Mouse (Mus musculus) fibroblast of lung, adult 2 months (primary cell): ENCODE data around the gene Bloc1s1.
A peak's percentile ranks its signal among the peaks of the same experiment; 100 is the strongest.

Experiments used
- DNase-seq: peaks from one replicate; pipeline ENCODE4 v3.0.0-alpha.2; 2011; ENCODE audit warnings: low read depth

Gene Bloc1s1

DNA sequence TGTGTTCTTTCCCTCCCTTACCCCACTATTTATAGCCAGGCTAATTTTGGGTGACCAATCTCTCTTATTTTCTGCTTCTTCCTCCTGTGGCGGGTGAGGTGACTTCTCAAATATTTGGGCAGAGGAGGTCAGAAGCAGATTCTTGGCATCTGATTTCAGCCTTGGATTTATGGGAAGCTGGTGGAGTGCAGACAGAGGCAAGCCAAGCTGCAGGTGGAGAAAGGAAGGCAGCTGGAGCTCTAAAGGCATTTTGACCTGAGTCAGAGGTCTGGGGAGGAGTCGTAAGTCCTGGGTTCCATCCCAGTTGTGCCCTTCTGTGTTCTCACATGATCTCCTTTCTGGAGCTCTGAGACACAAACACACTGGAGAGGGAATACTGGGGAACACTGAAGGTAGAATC lies 7.6 kb upstream of the Bloc1s1 start:
- no peak for DNase-seq

GRCm38 (mm10) chr10:128929638-128930378 lies 6.0 kb upstream of the Bloc1s1 start:
- no peak for DNase-seq

DNA sequence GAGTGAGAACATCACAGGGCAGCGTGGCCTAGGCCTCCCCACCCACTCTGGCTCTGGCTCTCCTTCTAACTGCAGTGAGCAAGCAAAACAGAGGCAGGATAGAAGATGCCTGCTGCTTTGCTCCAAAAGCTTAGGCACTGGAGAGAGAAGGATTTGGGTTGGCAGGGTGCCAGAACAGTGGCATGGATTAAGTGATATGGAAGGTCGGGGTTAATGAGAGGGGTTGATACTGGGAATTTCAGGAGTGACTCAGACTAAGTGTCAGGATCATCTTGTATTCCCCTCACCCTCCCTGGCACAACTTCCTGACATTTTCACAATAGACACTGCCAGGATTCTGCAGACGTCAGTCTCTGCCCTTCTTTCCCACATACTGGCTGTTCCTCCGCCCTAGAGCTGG lies 4.5 kb upstream of the Bloc1s1 start:
- no peak for DNase-seq

DNA sequence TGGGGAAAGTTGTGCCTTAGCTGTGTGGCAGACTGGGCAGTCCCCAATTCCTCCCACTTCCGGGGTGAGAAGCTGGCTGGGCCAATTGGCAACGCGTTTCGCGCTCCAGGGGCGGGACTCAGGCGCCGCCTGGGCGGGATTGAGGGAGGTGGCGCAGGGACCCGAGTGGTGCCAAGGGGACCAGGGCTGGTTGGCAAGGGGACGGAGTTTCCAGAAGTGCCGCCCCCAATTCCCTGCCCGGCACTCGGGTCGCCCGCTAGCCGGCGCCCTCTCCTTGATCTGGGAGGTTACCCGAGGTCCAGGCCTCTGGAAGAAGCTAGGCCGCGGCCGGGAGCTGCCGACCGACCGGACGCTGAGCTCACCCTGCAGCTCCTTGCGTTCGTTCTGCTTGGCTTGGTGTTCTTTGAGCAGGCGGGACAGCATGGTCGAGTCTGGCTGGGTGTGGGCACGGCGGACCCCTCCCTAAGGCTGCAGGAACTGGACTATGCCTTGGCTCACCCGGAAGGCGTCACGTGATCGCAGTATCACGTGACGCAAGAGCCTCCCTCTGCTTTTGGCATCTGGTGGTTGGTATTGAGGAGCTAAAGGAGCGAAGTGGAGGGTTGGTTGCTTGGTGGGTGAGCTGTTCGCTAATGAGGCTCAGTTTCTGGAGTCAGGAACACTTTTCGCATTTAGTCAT lies 683 bp downstream of the Bloc1s1 start:
- peak; percentile 92 for DNase-seq

- DNase-seq: no peak
Measured at GRCm38 (mm10) chr10:128922822-128923012, 1.1 kb downstream of the Bloc1s1 start, which contains the start of gene Rdh5. Gene Rdh5, minus strand, starts transcription at chr10:128922888.

- DNase-seq: no peak
Measured at GRCm38 (mm10) chr10:128921883-128922821, 1.7 kb downstream of the Bloc1s1 start.

DNA sequence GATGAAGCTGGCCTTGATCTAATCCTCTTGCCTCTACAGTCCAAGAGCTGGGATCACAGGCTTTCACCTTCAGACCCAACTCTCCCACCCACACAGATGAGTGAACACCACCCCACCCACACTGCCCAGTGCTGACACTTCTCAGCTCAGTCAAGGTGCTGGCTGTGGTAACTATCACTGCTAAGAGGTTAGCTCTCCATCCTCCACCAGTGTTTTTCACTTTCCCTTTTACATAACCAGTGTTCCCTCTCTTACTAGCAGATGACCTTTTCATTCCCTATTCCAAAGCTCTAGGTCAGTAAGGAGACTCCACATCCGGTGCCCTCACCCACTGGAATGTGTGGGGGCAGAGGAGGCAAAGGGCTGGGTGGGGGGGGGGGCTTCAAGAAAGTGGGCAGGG lies 2.6 kb downstream of the Bloc1s1 start:
- DNase-seq: no peak

- peak; percentile 67 for DNase-seq
Measured at GRCm38 (mm10) chr10:128920736-128921161, 3.1 kb downstream of the Bloc1s1 start.

DNA sequence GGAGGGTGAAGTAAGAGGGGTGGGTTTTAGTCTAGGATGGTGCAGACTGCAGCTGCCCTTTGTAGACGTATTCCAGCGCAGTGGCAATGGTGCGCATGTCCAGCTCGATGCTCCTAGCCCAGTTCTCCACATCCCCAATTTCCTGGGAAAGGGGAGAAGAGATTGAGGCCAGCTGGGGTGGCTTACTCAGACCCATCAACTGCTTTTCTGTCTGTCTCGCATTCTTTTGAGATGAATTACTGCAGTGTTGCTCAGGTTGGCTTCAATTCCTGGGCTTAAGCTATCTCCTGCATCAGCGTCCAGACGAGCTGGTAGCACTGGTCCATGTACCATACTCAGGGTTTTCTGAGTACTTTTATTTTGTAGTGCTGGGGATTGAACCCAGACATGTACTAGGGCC lies 3.9 kb downstream of the Bloc1s1 start:
- no peak for DNase-seq

DNA sequence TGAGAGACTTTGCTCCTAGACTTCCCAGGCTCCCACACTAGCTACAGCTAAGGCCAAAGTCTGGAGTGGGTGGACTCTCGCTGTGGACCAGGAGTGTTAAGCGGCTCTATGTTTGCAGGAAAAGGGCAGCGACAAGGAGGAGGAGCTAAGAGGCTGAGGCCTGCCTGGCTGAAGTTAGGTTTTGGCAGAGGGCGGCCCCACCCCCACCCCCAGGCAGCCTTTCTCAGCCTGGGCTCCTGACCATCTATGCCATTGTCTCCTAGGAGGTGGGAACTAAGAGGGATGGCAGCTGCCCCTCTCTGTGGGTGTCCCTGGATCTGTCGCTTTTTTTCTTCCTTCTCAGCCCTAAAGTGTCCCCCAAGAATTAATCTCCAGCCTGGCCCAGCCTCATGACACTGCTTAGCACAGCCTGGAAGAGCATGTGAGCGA lies 4.6 kb downstream of the Bloc1s1 start:
- DNase-seq: peak; percentile 73

GRCm38 (mm10) chr10:128918246-128918645 lies 5.6 kb downstream of the Bloc1s1 start:
- peak; percentile 37 for DNase-seq

GRCm38 (mm10) chr10:128917400-128917799 lies 6.4 kb downstream of the Bloc1s1 start:
- DNase-seq: no peak

DNA sequence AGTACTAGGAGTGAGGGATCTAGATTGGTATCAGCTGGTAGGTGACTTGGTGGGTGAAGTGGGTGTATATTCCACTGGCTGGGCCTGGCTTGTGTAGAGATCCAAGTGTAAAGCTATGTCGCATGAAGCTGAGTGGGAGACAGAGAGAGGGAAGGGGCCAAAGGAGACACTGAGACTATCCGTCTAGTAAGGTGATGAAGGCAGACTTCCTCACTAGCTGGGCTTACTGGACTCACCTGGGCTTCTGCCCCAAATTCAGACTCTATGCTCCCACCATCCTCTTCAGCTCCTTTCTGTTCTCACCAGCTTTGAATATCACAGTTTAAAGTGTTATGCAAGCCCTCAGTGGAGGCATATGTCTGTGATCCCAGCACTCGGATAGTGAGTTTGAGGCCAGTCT lies 7.2 kb downstream of the Bloc1s1 start:
- DNase-seq: no peak

GRCm38 (mm10) chr10:128915550-128915949 lies 8.3 kb downstream of the Bloc1s1 start:
- no peak for DNase-seq

DNA sequence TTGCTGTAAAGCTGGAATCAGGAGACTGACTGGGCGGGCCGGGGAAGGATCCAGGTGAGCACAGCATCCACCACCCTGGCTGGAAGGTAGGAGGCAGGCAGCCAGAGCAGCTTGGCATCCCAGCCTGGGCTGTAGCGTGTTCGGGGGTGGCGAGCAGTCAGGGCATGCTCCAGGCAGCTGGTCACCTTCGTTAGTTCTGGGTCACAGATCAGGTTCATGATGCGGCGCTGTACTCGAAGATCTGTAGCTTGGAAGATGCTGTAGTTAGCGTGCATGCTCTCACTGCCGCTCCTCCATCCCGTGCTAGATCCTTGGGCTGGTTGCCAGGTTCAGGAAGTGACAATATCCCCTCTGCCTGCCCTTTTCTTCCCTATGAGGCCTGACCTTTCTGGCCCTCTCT lies 10.1 kb downstream of the Bloc1s1 start:
- no peak for DNase-seq

GRCm38 (mm10) chr10:128913219-128913618 lies 10.6 kb downstream of the Bloc1s1 start:
- peak; percentile 67 for DNase-seq

GRCm38 (mm10) chr10:128912791-128913190 lies 11.0 kb downstream of the Bloc1s1 start:
- DNase-seq: no peak

DNA sequence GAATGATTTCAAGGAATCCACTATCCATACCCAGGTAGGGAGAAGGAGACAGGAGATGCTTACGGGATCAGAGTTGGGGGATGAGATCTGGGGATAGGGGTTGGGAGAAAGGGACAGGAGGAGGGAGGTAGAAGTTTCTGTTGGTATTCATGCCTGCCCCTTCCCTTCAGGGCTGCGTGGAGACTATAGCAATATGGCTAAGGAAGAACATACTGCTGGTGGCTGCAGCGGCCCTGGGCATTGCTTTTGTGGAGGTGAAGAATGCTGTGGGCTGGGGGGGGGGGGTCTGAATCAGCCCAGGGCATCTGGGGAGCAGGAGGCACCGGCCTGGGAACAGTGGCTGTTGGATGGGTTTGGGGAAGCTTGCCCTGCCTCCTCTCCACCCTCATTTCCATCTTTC lies 11.6 kb downstream of the Bloc1s1 start:
- no peak for DNase-seq

DNA sequence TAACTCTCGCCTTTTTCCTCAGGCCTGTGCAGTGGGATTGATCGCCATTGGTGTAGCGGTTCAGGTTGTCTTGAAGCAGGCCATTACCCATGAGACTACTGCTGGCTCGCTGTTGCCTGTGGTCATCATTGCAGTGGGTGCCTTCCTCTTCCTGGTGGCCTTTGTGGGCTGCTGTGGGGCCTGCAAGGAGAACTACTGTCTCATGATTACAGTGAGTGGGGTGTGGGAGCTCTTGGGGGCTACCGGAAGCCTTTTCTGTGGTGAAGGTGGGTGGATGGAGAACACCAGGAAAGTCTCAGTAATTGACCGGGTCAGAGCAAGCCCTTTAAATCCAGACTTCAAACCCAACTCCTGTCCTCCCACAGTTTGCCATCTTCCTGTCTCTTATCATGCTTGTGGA lies 12.4 kb downstream of the Bloc1s1 start:
- DNase-seq: no peak

GRCm38 (mm10) chr10:128910066-128910841 lies 13.6 kb downstream of the Bloc1s1 start:
- DNase-seq: no peak

GRCm38 (mm10) chr10:128909567-128910028 lies 14.2 kb downstream of the Bloc1s1 start:
- DNase-seq: peak; percentile 92
